Mouse (Mus musculus) stomach, postnatal 0 days (tissue): ENCODE results near the gene Ptpro.

ENCODE experiments used
- CTCF ChIP-seq: IDR thresholded peaks from 2 replicates; pipeline ENCODE4 v1.5.1; 2016; ENCODE audit warnings: antibody characterized with exemption, low read depth, mild to moderate bottlenecking, moderate library complexity
- EP300 ChIP-seq: optimal IDR thresholded peaks from 2 replicates; pipeline ENCODE3; 2016; ENCODE audit warnings: antibody characterized with exemption

GRCm38 (mm10) chr6:137303824-137304223 is 51.7 kb downstream of the Ptpro start:
- no peak for TF ChIP-seq CTCF
- TF ChIP-seq EP300, result no peak
